Mouse (Mus musculus) inflammation-experienced regulatory T-cells, adult 6 months (primary cell): ENCODE measurements around the gene Zfp385b. TPM values are rescaled to one million over a fixed set of nuclear protein-coding genes. Genes with fewer than 3 reads are reported as not detected.

Source experiments
- ATAC-seq: one replicate; pipeline ENCODE4 v1.8.0; 2017
- polyA plus RNA-seq, 3 experiments: library from polyadenylated mRNA; unstranded; fragments of 100-300 nt; shearing (Covaris generic); gene quantifications; one replicate each; pipeline ENCODE4 v1.2.1; 2017

Zfp385b gene
- polyA plus RNA-seq, 3 experiments from 2014 or later = not detected

GRCm38 (mm10) chr2:77586581-77587360 is 232.7 kb downstream of the Zfp385b start:
- ATAC-seq = no peak

DNA sequence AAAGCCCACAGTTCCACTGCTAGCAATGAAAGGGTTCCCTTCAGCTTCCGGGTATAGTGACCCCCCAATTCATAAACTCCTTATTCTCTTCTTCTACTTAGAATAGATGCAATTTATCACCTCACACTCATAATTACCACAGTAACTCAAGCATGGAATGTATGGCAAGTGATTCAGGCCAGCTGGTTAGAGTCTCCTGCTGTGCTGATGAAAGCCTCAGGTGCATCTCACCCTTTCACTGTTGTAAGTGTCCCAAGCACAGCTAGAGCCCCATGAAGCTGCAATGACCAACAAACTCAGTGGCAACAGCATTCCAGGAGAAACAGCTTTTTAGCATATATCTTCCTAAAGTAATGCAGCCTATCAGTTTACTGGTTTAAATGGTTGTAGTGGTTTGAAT is 235.9 kb downstream of the Zfp385b start:
- ATAC-seq = no peak

- no peak for ATAC-seq
These were observed 242.9 kb downstream of the Zfp385b start for GRCm38 (mm10) chr2:77576571-77576970.

- ATAC-seq = no peak
These were observed 251.7 kb downstream of the Zfp385b start for GRCm38 (mm10) chr2:77567528-77568435.

- ATAC-seq = no peak
These were observed 255.7 kb downstream of the Zfp385b start for GRCm38 (mm10) chr2:77563706-77564105.

DNA sequence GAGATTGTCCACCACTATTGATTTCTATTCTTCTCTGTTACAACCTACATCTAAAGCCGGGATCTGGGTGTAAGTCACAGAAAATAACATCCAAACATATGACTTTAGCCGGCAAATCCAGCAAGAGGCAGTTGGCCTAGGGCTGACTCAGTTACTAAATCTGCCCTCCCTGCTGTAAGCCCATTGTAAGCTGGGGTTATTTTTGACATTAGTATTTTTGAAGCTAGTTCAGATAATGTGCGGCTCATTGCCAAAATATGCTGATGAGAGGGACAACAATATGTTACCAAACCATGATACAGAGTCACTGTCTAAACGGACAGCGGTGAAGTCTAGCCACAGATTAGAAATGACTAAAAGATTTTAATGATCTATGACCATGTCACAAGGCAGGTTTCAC is 257.5 kb downstream of the Zfp385b start:
- no peak for ATAC-seq

GRCm38 (mm10) chr2:77556938-77557337 is 262.5 kb downstream of the Zfp385b start:
- no peak for ATAC-seq

DNA sequence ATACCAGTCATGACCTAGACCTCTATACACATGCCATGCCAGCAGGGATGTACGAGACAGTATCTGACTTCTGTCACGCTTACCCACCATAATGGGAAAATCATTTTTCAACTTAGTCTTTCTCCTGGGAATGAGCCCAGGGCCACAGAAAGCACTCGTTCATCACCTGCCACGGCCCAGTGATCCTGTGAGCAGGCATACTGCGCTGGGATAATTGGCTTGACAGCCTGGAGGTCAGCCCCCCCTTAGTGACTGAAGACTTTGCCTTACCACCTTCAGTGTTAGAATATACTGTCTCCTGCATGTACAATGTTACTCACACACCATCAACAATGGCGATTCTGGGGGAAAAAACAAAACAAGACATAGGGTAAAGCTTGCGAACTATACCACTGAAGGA is 263.5 kb downstream of the Zfp385b start:
- no peak for ATAC-seq

DNA sequence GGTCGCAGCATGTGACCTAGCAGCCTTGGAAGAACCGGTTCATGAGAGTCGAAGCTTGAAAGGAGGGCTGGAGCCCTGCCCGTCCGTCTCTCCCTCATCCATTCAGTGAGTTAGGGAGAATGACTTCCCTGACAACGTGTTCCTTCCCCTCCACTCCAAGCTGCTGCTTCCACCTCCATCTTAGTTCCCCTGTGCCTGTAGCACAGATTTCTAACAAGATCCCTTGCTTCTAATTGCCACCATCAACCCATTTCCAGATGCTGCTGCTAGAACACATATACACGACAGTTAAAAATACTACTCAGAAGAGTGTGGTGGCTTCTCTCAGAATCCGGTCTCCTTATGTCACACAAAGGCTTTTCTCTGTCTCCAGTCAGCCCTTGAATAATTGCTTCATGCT is 266.8 kb downstream of the Zfp385b start:
- ATAC-seq = no peak

DNA sequence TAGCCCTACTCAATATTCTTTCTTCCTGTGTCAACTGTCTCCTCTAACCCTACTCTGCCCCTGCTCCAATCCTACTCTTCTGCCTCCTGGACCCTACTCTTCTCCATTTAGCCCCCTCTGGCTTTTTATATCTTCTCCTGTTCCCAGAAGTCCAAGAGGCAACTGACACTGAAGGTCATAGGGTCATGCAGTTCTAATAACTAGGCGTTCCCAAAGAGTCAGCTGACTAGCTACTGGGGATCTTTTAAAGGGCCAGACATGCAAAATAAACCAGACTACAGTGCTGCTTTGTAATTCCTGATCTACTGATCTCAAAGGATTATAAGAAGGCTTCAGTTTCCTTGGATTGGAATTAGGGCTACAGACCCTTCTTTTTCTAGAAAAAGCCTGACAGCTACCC is 276.1 kb downstream of the Zfp385b start:
- ATAC-seq = no peak

- ATAC-seq = no peak
These were observed 276.8 kb downstream of the Zfp385b start for GRCm38 (mm10) chr2:77542605-77543004.

DNA sequence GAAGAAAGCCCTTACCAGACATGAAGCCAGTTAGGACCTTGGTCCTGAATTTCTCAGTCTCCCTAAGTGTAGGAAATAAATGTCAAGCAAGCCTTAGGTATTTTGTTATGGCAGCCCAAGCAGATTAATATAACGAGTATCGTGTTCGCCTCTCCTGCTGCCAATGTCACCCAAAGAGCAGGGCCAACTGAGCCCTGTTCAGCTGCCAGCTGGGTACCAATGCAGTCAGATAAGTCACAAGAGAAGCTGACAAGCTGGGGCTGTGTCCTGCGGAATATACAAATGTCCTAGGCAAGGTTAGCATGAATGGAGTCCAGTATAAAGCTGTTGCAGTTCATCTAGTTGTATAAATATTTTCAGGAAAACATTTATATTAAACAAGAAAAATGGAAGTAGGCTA is 277.8 kb downstream of the Zfp385b start:
- ATAC-seq = no peak

- no peak for ATAC-seq
These were observed 278.6 kb downstream of the Zfp385b start for GRCm38 (mm10) chr2:77540860-77541259.

DNA sequence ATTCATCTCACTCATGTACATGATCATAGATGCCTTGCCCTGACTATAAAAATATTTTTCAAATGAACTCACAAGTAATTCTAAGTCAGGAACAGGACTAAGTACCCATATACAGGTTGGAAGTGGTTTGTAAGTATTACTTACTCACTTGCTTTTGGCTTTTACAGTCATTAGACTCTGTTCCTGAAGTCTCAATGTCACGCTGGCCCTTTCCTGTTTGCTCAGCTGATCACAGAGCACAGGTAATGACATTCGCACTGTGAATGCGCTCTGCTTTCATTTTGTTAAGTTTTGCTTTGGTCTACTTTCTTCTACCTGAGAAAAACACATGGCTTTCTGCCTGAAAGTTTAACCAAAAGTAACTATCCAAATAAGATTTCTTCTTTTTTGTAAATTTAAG is 282.9 kb downstream of the Zfp385b start:
- no peak for ATAC-seq

GRCm38 (mm10) chr2:77528079-77528752 is 291.2 kb downstream of the Zfp385b start:
- no peak for ATAC-seq

DNA sequence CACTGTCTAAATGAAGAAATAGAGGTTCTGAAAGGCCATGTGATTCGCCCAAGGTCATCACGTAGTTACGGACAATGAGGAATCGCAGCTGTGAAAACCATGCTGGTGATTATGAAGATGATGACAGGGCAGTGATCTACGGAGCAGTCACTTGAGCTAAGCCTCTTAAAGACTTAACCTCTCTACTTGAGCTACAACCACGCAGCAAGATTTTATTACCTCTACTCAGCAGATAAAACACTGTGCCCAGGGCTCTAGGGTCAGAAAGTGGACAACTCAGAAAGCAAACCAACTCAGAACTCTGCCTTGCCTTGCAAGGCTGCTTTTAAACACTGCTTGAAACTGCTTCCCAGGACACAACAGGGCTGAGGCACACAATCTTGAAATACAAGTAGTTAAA is 291.8 kb downstream of the Zfp385b start:
- ATAC-seq = no peak

GRCm38 (mm10) chr2:77526803-77527202 is 292.6 kb downstream of the Zfp385b start:
- ATAC-seq = no peak

GRCm38 (mm10) chr2:77526301-77526700 is 293.1 kb downstream of the Zfp385b start:
- no peak for ATAC-seq

GRCm38 (mm10) chr2:77522223-77522622 is 297.2 kb downstream of the Zfp385b start:
- no peak for ATAC-seq

GRCm38 (mm10) chr2:77519341-77519740 is 300.1 kb downstream of the Zfp385b start:
- ATAC-seq = no peak

DNA sequence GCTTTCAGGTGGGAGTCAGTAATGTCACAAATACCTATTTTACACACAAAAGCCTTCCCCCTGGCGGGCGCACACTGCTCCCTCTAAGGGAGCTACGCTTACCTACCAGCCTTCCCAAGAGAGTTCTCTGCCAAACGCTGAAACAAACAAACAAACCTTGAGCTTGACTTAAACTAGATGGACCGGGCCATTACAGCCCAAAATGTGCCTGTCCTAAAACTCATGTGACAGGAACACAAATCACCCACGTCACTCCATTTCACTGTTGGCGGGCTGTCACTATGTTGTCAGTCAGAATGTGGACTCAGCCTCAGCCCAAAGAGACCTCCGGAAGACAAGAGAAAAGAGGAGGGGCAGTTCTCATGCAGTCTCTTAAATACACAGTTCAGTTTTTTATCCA is 300.7 kb downstream of the Zfp385b start:
- ATAC-seq = no peak

- no peak for ATAC-seq
These were observed 302.8 kb downstream of the Zfp385b start for GRCm38 (mm10) chr2:77516606-77517005.

GRCm38 (mm10) chr2:77515654-77516053 is 303.8 kb downstream of the Zfp385b start:
- no peak for ATAC-seq
